Mouse (Mus musculus): Measurements from ENCODE around the gene Znrf2. TPM values are rescaled to one million over a fixed set of nuclear protein-coding genes. Genes with fewer than 3 reads are reported as not detected.

The Znrf2 gene
- 71.7 TPM for polyA plus RNA-seq (2015; fragmentation: Illumina TruSeq; extraction: RNeasy Lipid Tissue Mini Kit (QIAGEN cat#74804); ENCODE audit: insufficient read depth, low replicate concordance)

GRCm38 (mm10) chr6:54816388-54817065 is at the start of gene Znrf2:
TSS of gene Znrf2 (plus strand) at chr6:54816916.

Other genes starting within 250 kb of the Znrf2 start
- 4.0 TPM for gene Plekha8, start 221.8 kb upstream of the Znrf2 start, polyA plus RNA-seq (2015; fragmentation: Illumina TruSeq; extraction: RNeasy Lipid Tissue Mini Kit (QIAGEN cat#74804); ENCODE audit: insufficient read depth, low replicate concordance)
- 7.6 TPM for gene Fkbp14, start 219.6 kb upstream of the Znrf2 start, polyA plus RNA-seq (2015; fragmentation: Illumina TruSeq; extraction: RNeasy Lipid Tissue Mini Kit (QIAGEN cat#74804); ENCODE audit: insufficient read depth, low replicate concordance)
- gene Mturn, start 135.3 kb upstream of the Znrf2 start, polyA plus RNA-seq (2015; fragmentation: Illumina TruSeq; extraction: RNeasy Lipid Tissue Mini Kit (QIAGEN cat#74804); ENCODE audit: insufficient read depth, low replicate concordance), result 10.2 TPM
- 35.8 TPM for gene Nod1, start 155.7 kb downstream of the Znrf2 start, polyA plus RNA-seq (2015; fragmentation: Illumina TruSeq; extraction: RNeasy Lipid Tissue Mini Kit (QIAGEN cat#74804); ENCODE audit: insufficient read depth, low replicate concordance)
- gene Ggct, start 176.0 kb downstream of the Znrf2 start, polyA plus RNA-seq (2015; fragmentation: Illumina TruSeq; extraction: RNeasy Lipid Tissue Mini Kit (QIAGEN cat#74804); ENCODE audit: insufficient read depth, low replicate concordance), result 39.2 TPM
- 74.1 TPM for gene Gars, start 221.1 kb downstream of the Znrf2 start, polyA plus RNA-seq (2015; fragmentation: Illumina TruSeq; extraction: RNeasy Lipid Tissue Mini Kit (QIAGEN cat#74804); ENCODE audit: insufficient read depth, low replicate concordance)

Data from spleen, adult 10 weeks (tissue).